Mouse (Mus musculus) naive thymus-derived CD4-positive, alpha-beta T cell, adult 5 months (primary cell): ENCODE data around the gene Gm2832. TPM values are rescaled to one million over a fixed set of nuclear protein-coding genes. Genes with fewer than 3 reads are reported as not detected.

Source experiments
- polyA plus RNA-seq: library from polyadenylated mRNA; unstranded; fragments of 100-300 nt; shearing (Covaris generic); gene quantifications from one replicate; pipeline ENCODE4 v1.2.1, GENCODE M21; 2017

Gm2832 gene
- not detected for polyA plus RNA-seq

DNA sequence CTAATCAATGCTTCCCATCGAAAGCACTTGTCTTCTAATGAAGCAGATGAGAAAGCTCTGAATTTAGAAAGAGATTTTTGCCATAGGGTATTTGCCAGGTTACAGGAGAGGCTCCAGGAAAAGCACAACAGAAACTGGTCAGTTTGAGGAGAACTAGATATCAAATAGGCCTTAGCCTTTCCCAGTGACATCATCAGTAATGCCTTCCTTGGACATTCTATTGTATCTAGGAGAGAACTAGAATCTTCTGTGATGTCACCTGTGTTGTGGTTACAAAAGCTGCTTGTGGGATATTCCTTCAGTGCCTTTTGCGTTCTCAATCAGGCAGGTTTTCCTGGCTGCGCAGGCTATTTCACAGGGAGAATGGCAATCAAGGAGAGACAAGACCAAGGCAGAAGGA lies at the start of gene Gm2832:
TSS of gene Gm2832 (plus strand) at position 301 of the 400 bp plus-strand sequence.

Other genes with a start within 250 kb of the Gm2832 start
- gene Dydc2, start 209.6 kb upstream of the Gm2832 start, polyA plus RNA-seq, result not detected
- not detected for gene Dydc1, start 205.9 kb upstream of the Gm2832 start, polyA plus RNA-seq
- gene Mat1a, start 173.8 kb upstream of the Gm2832 start, polyA plus RNA-seq, result not detected
- gene Sftpa1, start 147.0 kb upstream of the Gm2832 start, polyA plus RNA-seq, result not detected
- not detected for gene Mbl1, start 127.3 kb upstream of the Gm2832 start, polyA plus RNA-seq
- not detected for gene Sftpd, start 93.7 kb upstream of the Gm2832 start, polyA plus RNA-seq
- not detected for gene Gm5798, start 69.8 kb downstream of the Gm2832 start, polyA plus RNA-seq
- gene Gm7945, start 107.6 kb downstream of the Gm2832 start, polyA plus RNA-seq, result not detected
- gene Gm6482, start 129.5 kb downstream of the Gm2832 start, polyA plus RNA-seq, result not detected
- not detected for gene Gm7954, start 174.7 kb downstream of the Gm2832 start, polyA plus RNA-seq
- gene Gm3486, start 210.7 kb downstream of the Gm2832 start, polyA plus RNA-seq, result not detected